23 mouse cellular contexts compared by ENCODE assay signal in the genomic region with DNA sequence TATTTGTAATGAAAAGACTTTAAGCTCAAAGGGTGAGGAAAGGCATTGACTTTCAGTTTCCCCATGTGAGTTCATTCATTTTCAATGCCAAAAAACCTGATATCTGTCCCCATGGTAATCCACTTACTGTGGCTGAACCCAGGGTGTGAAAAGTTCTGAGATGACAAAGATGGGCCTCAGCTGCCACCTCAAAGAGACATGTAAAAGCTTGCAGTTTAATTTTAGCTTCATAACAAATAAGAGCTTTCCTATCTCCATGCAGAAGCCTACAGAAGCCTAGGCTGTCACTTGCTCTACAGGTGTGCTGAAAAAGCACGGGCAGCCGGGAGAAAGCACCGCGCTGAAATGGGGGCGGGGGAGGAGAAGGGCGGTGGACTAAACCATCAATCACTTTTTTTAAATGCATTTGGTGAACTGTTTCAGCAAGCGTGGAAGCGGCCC.
DNase-seq lines count a peak whose midpoint lies in the region; ATAC-seq and TF ChIP-seq lines count a peak whose summit lies in the region.
"Had no signal": no experiment of that assay in that cellular context is flagged by ENCODE, and none has a peak within 500 bp of the region (broad histone marks: within the 10 kb centered on the region; RNA-seq: fewer than 3 reads in every experiment).

No protein-coding gene starts in this region.

- H3K27ac ChIP-seq in heart, embryonic 14.5 days (replicated peaks in 1 of 2; ENCODE audit: control insufficient read depth in 1 of 2, insufficient read depth in 1 of 2, low read depth in 2 of 2, low read length in 2 of 2), result peak overlapping the region; percentile 29 to 59; a peak in 2 of 4 replicates
- H3K27ac ChIP-seq in heart, adult 2 months, result no peak overlapping the region
- H3K27ac ChIP-seq in kidney, postnatal 0 days, result no peak overlapping the region
- H3K27ac ChIP-seq in lung, postnatal 0 days (ENCODE audit: low read length), result no peak overlapping the region
- no peak overlapping the region for H3K27ac ChIP-seq in midbrain, postnatal 0 days (ENCODE audit: low read depth, low read length)
- H3K27ac ChIP-seq: forebrain, embryonic 13.5 days; hindbrain, embryonic 14.5 days; kidney, embryonic 15.5 days; midbrain, embryonic 15.5 days had no signal

- H3K9me3 ChIP-seq in heart, embryonic 14.5 days (ENCODE audit: control insufficient read depth, low read length), result no peaks in the 10 kb centered on the region
- no peaks in the 10 kb centered on the region for H3K9me3 ChIP-seq in kidney, postnatal 0 days (replicated peaks; ENCODE audit: low read length)
- no peaks in the 10 kb centered on the region for H3K9me3 ChIP-seq in lung, postnatal 0 days (ENCODE audit: low read length)
- no peaks in the 10 kb centered on the region for H3K9me3 ChIP-seq in midbrain, postnatal 0 days (ENCODE audit: low read length)
- H3K9me3 ChIP-seq: forebrain, embryonic 13.5 days; kidney, embryonic 15.5 days; midbrain, embryonic 15.5 days had no signal

- 42% methylated on average over 8 of the region's 8 CpGs for WGBS in heart, embryonic 14.5 days
- 48% methylated on average over 8 of the region's 8 CpGs for WGBS in heart, adult 2 months
- 20% methylated on average over 8 of the region's 8 CpGs for WGBS in kidney, postnatal 0 days
- 18% methylated on average over 8 of the region's 8 CpGs for WGBS in lung, postnatal 0 days
- 58% methylated on average over 8 of the region's 8 CpGs for WGBS in midbrain, postnatal 0 days

- H3K9ac ChIP-seq in heart, embryonic 14.5 days (ENCODE audit: low read length), result no peak overlapping the region
- no peak overlapping the region for H3K9ac ChIP-seq in heart, adult 2 months (ENCODE audit: low read depth, low read length)
- H3K9ac ChIP-seq in kidney, postnatal 0 days (ENCODE audit: low read depth, low read length), result no peak overlapping the region
- no peak overlapping the region for H3K9ac ChIP-seq in lung, postnatal 0 days (replicated peaks; ENCODE audit: low read depth)
- no peak overlapping the region for H3K9ac ChIP-seq in midbrain, postnatal 0 days (replicated peaks; ENCODE audit: low read length, poor library complexity, severe bottlenecking)
- H3K9ac ChIP-seq: forebrain, embryonic 13.5 days; heart, embryonic 12.5 days; hindbrain, embryonic 14.5 days; kidney, embryonic 15.5 days; midbrain, embryonic 15.5 days had no signal

- no peaks in the 10 kb centered on the region for H3K36me3 ChIP-seq in heart, embryonic 14.5 days (ENCODE audit: control insufficient read depth, insufficient read depth, low read length)
- H3K36me3 ChIP-seq in heart, adult 2 months (ENCODE audit: control insufficient read depth, insufficient read depth, low read length), result no peaks in the 10 kb centered on the region
- H3K36me3 ChIP-seq in kidney, postnatal 0 days (ENCODE audit: insufficient read depth, low read length), result no peaks in the 10 kb centered on the region
- no peaks in the 10 kb centered on the region for H3K36me3 ChIP-seq in lung, postnatal 0 days (ENCODE audit: insufficient read depth, low read length)
- H3K36me3 ChIP-seq in midbrain, postnatal 0 days (ENCODE audit: insufficient read depth, low read length), result no peaks in the 10 kb centered on the region
- H3K36me3 ChIP-seq: heart, embryonic 12.5 days; kidney, embryonic 15.5 days; midbrain, embryonic 15.5 days had no signal

- peaks cover 9 to 20% of the 10 kb centered on the region in 2 experiments for H3K4me1 ChIP-seq in heart, embryonic 14.5 days (ENCODE audit: control insufficient read depth in 2 of 2, insufficient read depth in 2 of 2, low read length in 2 of 2)
- H3K4me1 ChIP-seq in heart, adult 2 months (ENCODE audit: control insufficient read depth, insufficient read depth, low read length), result peaks cover 2% of the 10 kb centered on the region; the same call in 1 of the 2 replicates
- H3K4me1 ChIP-seq in kidney, postnatal 0 days (replicated peaks; ENCODE audit: insufficient read depth, low read length), result no peaks in the 10 kb centered on the region
- no peaks in the 10 kb centered on the region for H3K4me1 ChIP-seq in lung, postnatal 0 days (ENCODE audit: insufficient read depth, low read depth, low read length)
- H3K4me1 ChIP-seq in midbrain, postnatal 0 days (ENCODE audit: insufficient read depth, low read length), result 0 out of 2 replicates have a peak, but pooled peaks cover 2% of the 10 kb centered on the region
- H3K4me1 ChIP-seq: forebrain, embryonic 13.5 days had no signal

- no peak for ATAC-seq in heart, embryonic 14.5 days (ENCODE audit: insufficient number of reproducible peaks, insufficient read depth, low FRiP score, low read depth)
- no peak for ATAC-seq in kidney, postnatal 0 days (replicated peaks; ENCODE audit: low FRiP score, low read depth)
- no peak for ATAC-seq in lung, postnatal 0 days
- ATAC-seq in midbrain, postnatal 0 days (ENCODE audit: low FRiP score), result no peak
- ATAC-seq: forebrain, embryonic 13.5 days; midbrain, embryonic 15.5 days had no signal

- H3K4me3 ChIP-seq in heart, embryonic 14.5 days (ENCODE audit: control insufficient read depth in 1 of 2, insufficient read depth in 1 of 2, low read depth in 1 of 2, low read length in 2 of 2), result no peak overlapping the region
- no peak overlapping the region for H3K4me3 ChIP-seq in heart, adult 2 months
- no peak overlapping the region for H3K4me3 ChIP-seq in kidney, postnatal 0 days (replicated peaks; ENCODE audit: low read depth, low read length)
- H3K4me3 ChIP-seq in lung, postnatal 0 days (ENCODE audit: low read depth, low read length), result no peak overlapping the region
- no peak overlapping the region for H3K4me3 ChIP-seq in midbrain, postnatal 0 days (ENCODE audit: low read depth, low read length)
- H3K4me3 ChIP-seq: forebrain, embryonic 13.5 days; heart, embryonic 12.5 days; kidney, embryonic 15.5 days; megakaryocyte, embryonic 14.5 days; midbrain, embryonic 15.5 days had no signal

- TF ChIP-seq POLR2A in heart, adult 2 months (IDR thresholded peaks at IDR 0.05; ENCODE audit: insufficient read depth, low read depth, low read length), result no peak

- H3K4me2 ChIP-seq in heart, embryonic 14.5 days (ENCODE audit: low read length), result no peak overlapping the region
- H3K4me2 ChIP-seq in kidney, postnatal 0 days (ENCODE audit: low read length), result no peak overlapping the region
- H3K4me2 ChIP-seq in lung, postnatal 0 days (replicated peaks; ENCODE audit: low read depth, low read length), result no peak overlapping the region
- H3K4me2 ChIP-seq in midbrain, postnatal 0 days (ENCODE audit: low read depth, low read length, poor library complexity, severe bottlenecking), result no peak overlapping the region
- H3K4me2 ChIP-seq: forebrain, embryonic 13.5 days; heart, embryonic 12.5 days; hindbrain, embryonic 14.5 days; kidney, embryonic 15.5 days; midbrain, embryonic 15.5 days had no signal

- no peak for TF ChIP-seq CTCF in heart, adult 2 months (IDR thresholded peaks at IDR 0.05)
- TF ChIP-seq CTCF in kidney, postnatal 0 days (IDR thresholded peaks at IDR 0.05; ENCODE audit: low read depth), result no peak
- no peak for TF ChIP-seq CTCF in lung, postnatal 0 days (IDR thresholded peaks at IDR 0.05)
- no peak for TF ChIP-seq CTCF in midbrain, postnatal 0 days (IDR thresholded peaks at IDR 0.05)

- TF ChIP-seq EP300 in heart, adult 2 months (IDR thresholded peaks at IDR 0.05; ENCODE audit: insufficient read depth, low read depth, low read length), result no peak
- no peak for TF ChIP-seq EP300 in lung, postnatal 0 days (IDR thresholded peaks at IDR 0.05)

- no peaks in the 10 kb centered on the region for H3K27me3 ChIP-seq in heart, embryonic 14.5 days (ENCODE audit: control insufficient read depth, insufficient read depth, low read length)
- H3K27me3 ChIP-seq in heart, adult 2 months (ENCODE audit: control insufficient read depth, insufficient read depth, low read length), result no peaks in the 10 kb centered on the region
- no peaks in the 10 kb centered on the region for H3K27me3 ChIP-seq in kidney, postnatal 0 days (ENCODE audit: insufficient read depth, low read length)
- no peaks in the 10 kb centered on the region for H3K27me3 ChIP-seq in lung, postnatal 0 days (replicated peaks; ENCODE audit: insufficient read depth, low read length)
- no peaks in the 10 kb centered on the region for H3K27me3 ChIP-seq in midbrain, postnatal 0 days (ENCODE audit: insufficient read depth, low read length)
- H3K27me3 ChIP-seq: forebrain, embryonic 13.5 days; heart, embryonic 12.5 days; kidney, embryonic 15.5 days; midbrain, embryonic 15.5 days had no signal

- no peak for DNase-seq in heart, adult 2 months
- peak; percentile 73 for DNase-seq in kidney, postnatal 0 days (ENCODE audit: low spot score)
- DNase-seq in kidney, adult 11 months, result no peak
- DNase-seq in lung, postnatal 0 days (ENCODE audit: low spot score), result peak; percentile 48
- DNase-seq in lung, postnatal 36 days, result no peak
- peak; percentile 11 for DNase-seq in forelimb bud, embryonic 11.5 days (ENCODE audit: low read depth, low spot score)
- no peak for DNase-seq in midbrain, postnatal 0 days (ENCODE audit: low spot score)
- DNase-seq: adrenal gland, postnatal 36 days; B cell, adult 2 months; cerebellum, adult 11-12 months; cerebellum, postnatal 25 days; gastrocnemius, postnatal 10 days; liver; lung, adult 18-20 months; right cerebral cortex, postnatal 14 days; spleen, adult 18-20 months had no signal

- intact Hi-C loops in heart, adult 2 months (cut with DNase I), result no loop called here

- no peaks in the 10 kb centered on the region for H3K79me2 ChIP-seq in heart, adult 2 months (replicated peaks; ENCODE audit: control insufficient read depth, insufficient read depth, low read length)

Comparison
In these comparisons a context has a peak if more than half of its experiments do, and no peak if none do; other contexts are left out.
1. H3K27ac ChIP-seq: peak in heart, embryonic 14.5 days (2 of 2); none in heart, adult 2 months (single experiment), kidney, postnatal 0 days (single experiment), lung, postnatal 0 days (single experiment) and midbrain, postnatal 0 days (single experiment).
2. DNase-seq: peak in kidney, postnatal 0 days (single experiment), lung, postnatal 0 days (single experiment) and forelimb bud, embryonic 11.5 days (single experiment); none in heart, adult 2 months (0 of 2), kidney, adult 11 months (single experiment), lung, postnatal 36 days (single experiment) and midbrain, postnatal 0 days (single experiment).